Comparison of ENCODE assay signal across 28 mouse cellular contexts in genomic region chr2:65841606-65842005, GRCm38 (mm10). TPM values are rescaled to one million over a fixed set of nuclear protein-coding genes. Genes with fewer than 3 reads are reported as not detected.
"Had no signal": no experiment of that assay in that cellular context is flagged by ENCODE, and none has a peak within 500 bp of the region (broad histone marks: within the 10 kb centered on the region; RNA-seq: fewer than 3 reads in every experiment).

No protein-coding gene starts in this region.

- H3K27ac ChIP-seq: heart, adult 2 months; heart, embryonic 13.5 days; heart, embryonic 15.5 days; hindbrain, embryonic 12.5 days; hindbrain, embryonic 14.5 days; intestine, embryonic 15.5 days; kidney, embryonic 15.5 days; kidney, postnatal 0 days; left cerebral cortex, adult 2 months; limb, embryonic 13.5 days; limb, embryonic 15.5 days; liver, embryonic 12.5 days had no signal

- H3K27me3 ChIP-seq: heart, embryonic 13.5 days; heart, embryonic 15.5 days; hindbrain, embryonic 12.5 days; intestine, embryonic 15.5 days; kidney, embryonic 15.5 days; limb, embryonic 13.5 days; limb, embryonic 15.5 days had no signal

- H3K36me3 ChIP-seq: heart, embryonic 13.5 days; heart, embryonic 15.5 days; hindbrain, embryonic 10.5 days; hindbrain, embryonic 12.5 days; intestine, embryonic 15.5 days; kidney, embryonic 15.5 days; limb, embryonic 13.5 days; limb, embryonic 15.5 days; liver, embryonic 12.5 days had no signal

- H3K4me2 ChIP-seq: heart, embryonic 11.5 days; heart, embryonic 13.5 days; heart, embryonic 15.5 days; hindbrain, embryonic 12.5 days; hindbrain, embryonic 14.5 days; intestine, embryonic 15.5 days; kidney, embryonic 15.5 days; limb, embryonic 13.5 days; limb, embryonic 15.5 days; liver, embryonic 12.5 days had no signal

- H3K9ac ChIP-seq: heart, embryonic 13.5 days; heart, embryonic 15.5 days; hindbrain, embryonic 12.5 days; hindbrain, embryonic 14.5 days; intestine, embryonic 15.5 days; kidney, embryonic 15.5 days; limb, embryonic 13.5 days; limb, embryonic 15.5 days; liver, embryonic 12.5 days had no signal

- H3K4me3 ChIP-seq: heart, adult 2 months; heart, embryonic 13.5 days; heart, embryonic 15.5 days; hindbrain, embryonic 10.5 days; hindbrain, embryonic 12.5 days; intestine, embryonic 15.5 days; kidney, embryonic 15.5 days; left cerebral cortex, adult 2 months; limb, embryonic 13.5 days; limb, embryonic 15.5 days; liver, embryonic 12.5 days had no signal

- ATAC-seq: hindbrain, embryonic 16.5 days; inflammation-experienced regulatory T-cells, adult 6 months; intestine, embryonic 15.5 days; intestine, postnatal 0 days; liver, embryonic 12.5 days had no signal

- DNase-seq: gastrocnemius, postnatal 14 days; gastrocnemius, postnatal 36 days; heart, adult 11 months; heart, adult 2 months; heart, postnatal 14 days; heart, postnatal 4 days; kidney, adult 18-20 months; kidney, adult 9 months; kidney, postnatal 14 days; kidney, postnatal 36 days; layer of hippocampus, adult 9-11 months had no signal

- H3K9me3 ChIP-seq: heart, embryonic 13.5 days; heart, embryonic 15.5 days; hindbrain, embryonic 10.5 days; hindbrain, embryonic 12.5 days; intestine, embryonic 15.5 days; kidney, embryonic 15.5 days; limb, embryonic 13.5 days; limb, embryonic 15.5 days; liver, embryonic 12.5 days had no signal

- H3K4me1 ChIP-seq: intestine, embryonic 15.5 days; limb, embryonic 15.5 days had no signal

RNA-seq across cellular contexts. Expression of gene Csrnp3, which starts 4.0 kb away (rescaled TPM):
- total RNA-seq: liver, adult 2 months had no signal
- polyA plus RNA-seq: inflammation-experienced regulatory T-cells, adult 6 months; liver, adult 2 months had no signal
